ENCODE assay signal across 8 mouse cellular contexts in the genomic region with DNA sequence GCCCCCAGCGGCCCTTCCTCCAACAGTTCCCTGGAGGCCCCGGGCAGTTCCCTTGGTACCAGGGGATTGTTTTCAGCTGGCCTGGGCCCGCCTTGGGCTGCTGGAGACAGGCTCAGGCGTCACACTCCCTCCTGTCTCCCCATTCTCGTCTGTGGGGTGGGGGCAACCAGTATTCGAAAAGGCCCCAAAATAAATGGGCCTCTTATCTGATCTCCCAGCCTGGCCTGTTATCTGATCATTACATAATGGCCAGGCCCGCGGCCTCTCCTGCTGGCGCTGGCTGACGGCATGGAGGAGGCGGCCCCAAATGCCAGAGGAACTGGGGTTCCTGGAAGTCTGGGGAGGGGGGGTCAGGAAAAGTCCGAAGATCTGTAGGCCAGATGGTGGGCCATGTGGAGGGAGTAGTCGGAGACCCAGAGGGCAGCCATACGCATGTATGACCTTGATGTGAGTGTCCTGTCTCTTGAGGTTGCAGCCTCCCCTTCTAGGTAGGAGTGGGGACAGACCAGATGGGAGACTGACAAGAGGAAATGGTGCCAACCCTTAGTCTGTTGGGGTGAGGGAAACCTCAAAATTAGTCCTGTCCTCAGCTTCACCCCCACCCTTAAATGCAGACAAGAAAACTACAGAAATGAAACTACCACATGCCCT. TPM values are rescaled to one million over a fixed set of nuclear protein-coding genes. Genes with fewer than 3 reads are reported as not detected.
DNase-seq lines count a peak whose midpoint lies in the region; ATAC-seq and TF ChIP-seq lines count a peak whose summit lies in the region.

No protein-coding gene starts in this region.

- peak; percentile 48 for DNase-seq in urinary bladder, postnatal 14 days (ENCODE audit: low spot score)
- DNase-seq in urinary bladder, postnatal 4 days (ENCODE audit: low spot score in 2 of 2), result no peak
- DNase-seq in hindbrain, postnatal 0 days (ENCODE audit: low spot score), result no peak
- DNase-seq in embryo, embryonic 9.5 days (ENCODE audit: extremely low spot score), result no peak
- no peak for DNase-seq in gastrocnemius, postnatal 25 days
- no peak for DNase-seq in B cell, adult 2 months
- no peak for DNase-seq in layer of hippocampus, adult 18-20 months (ENCODE audit: low spot score in 2 of 2)

- TF ChIP-seq CTCF in hindbrain, postnatal 0 days (IDR thresholded peaks at IDR 0.05; ENCODE audit: low read depth), result no peak

- peak overlapping the region; percentile 29; the same call in 1 of the 2 replicates for H3K27ac ChIP-seq in hindbrain, postnatal 0 days
- H3K27ac ChIP-seq in liver, embryonic 16.5 days (ENCODE audit: low read length), result peak overlapping the region; percentile 47; the same call in 1 of the 2 replicates

- no peak overlapping the region for H3K9ac ChIP-seq in hindbrain, postnatal 0 days (replicated peaks; ENCODE audit: low read length)
- H3K9ac ChIP-seq in liver, embryonic 16.5 days (ENCODE audit: low read depth, low read length), result 0 out of 2 replicates have a peak overlapping the region, but pooled peaks have one; percentile 7

- H3K27me3 ChIP-seq in hindbrain, postnatal 0 days (ENCODE audit: insufficient read depth, low read length), result no peaks in the 10 kb centered on the region
- no peaks in the 10 kb centered on the region for H3K27me3 ChIP-seq in liver, embryonic 16.5 days (ENCODE audit: control insufficient read depth, insufficient read depth, low read depth, low read length)

- H3K36me3 ChIP-seq in hindbrain, postnatal 0 days (ENCODE audit: insufficient read depth, low read length), result no peaks in the 10 kb centered on the region
- no peaks in the 10 kb centered on the region for H3K36me3 ChIP-seq in liver, embryonic 16.5 days (ENCODE audit: control insufficient read depth, insufficient read depth)

- H3K9me3 ChIP-seq in hindbrain, postnatal 0 days (ENCODE audit: low read length), result no peaks in the 10 kb centered on the region
- no peaks in the 10 kb centered on the region for H3K9me3 ChIP-seq in liver, embryonic 16.5 days (replicated peaks; ENCODE audit: control insufficient read depth, low read length)

- H3K4me1 ChIP-seq in hindbrain, postnatal 0 days (ENCODE audit: insufficient read depth, low read length), result no peaks in the 10 kb centered on the region
- H3K4me1 ChIP-seq in liver, embryonic 16.5 days (ENCODE audit: control insufficient read depth, low read depth, low read length), result peaks cover 37% of the 10 kb centered on the region

- ATAC-seq in hindbrain, postnatal 0 days, result no peak
- 0 out of 2 replicates have a peak, but pooled peaks have one; percentile 3 for ATAC-seq in liver, embryonic 16.5 days (ENCODE audit: low read depth)

- no peak overlapping the region for H3K4me2 ChIP-seq in hindbrain, postnatal 0 days (ENCODE audit: low read depth, low read length)
- peak overlapping the region; percentile 2; the same call in 1 of the 2 replicates for H3K4me2 ChIP-seq in liver, embryonic 16.5 days (ENCODE audit: low read depth, low read length)

- WGBS in hindbrain, postnatal 0 days, result 73% methylated on average over 14 of the region's 14 CpGs
- 35% methylated on average over 14 of the region's 14 CpGs for WGBS in liver, embryonic 16.5 days (ENCODE audit: insufficient replicate concordance)

- H3K4me3 ChIP-seq in hindbrain, postnatal 0 days (ENCODE audit: low read length), result no peak overlapping the region
- no peak overlapping the region for H3K4me3 ChIP-seq in liver, embryonic 16.5 days (ENCODE audit: low read depth, low read length)

RNA-seq across cellular contexts. Expression of a gene that starts 8.5 kb away (rescaled TPM):
- 23.7 and 24.1 TPM in 2 replicates for total RNA-seq in hindbrain, postnatal 0 days (2014; rRNA removed)
- polyA plus RNA-seq in hindbrain, postnatal 0 days (2015; fragmentation: Nextera tagmentation; extraction: Ambion mirVana), result 23.7 and 23.8 TPM in 2 replicates
- 25.9 and 29.3 TPM in 2 replicates for polyA plus RNA-seq in liver, embryonic 16.5 days (2015; fragmentation: Nextera tagmentation; extraction: Ambion mirVana)
- total RNA-seq in gastrocnemius, postnatal 25 days (2021), result 10 to 100 TPM; 28.0 to 30.7 TPM
- total RNA-seq in layer of hippocampus, adult 18-20 months (2021), result 10 to 100 TPM; 14.9 to 16.7 TPM

RNA-seq across cellular contexts. Expression of a gene that starts 33.3 kb away (rescaled TPM):
- 89.8 and 92.2 TPM in 2 replicates for total RNA-seq in hindbrain, postnatal 0 days (2014; rRNA removed)
- 103 and 106 TPM in 2 replicates for polyA plus RNA-seq in hindbrain, postnatal 0 days (2015; fragmentation: Nextera tagmentation; extraction: Ambion mirVana)
- polyA plus RNA-seq in liver, embryonic 16.5 days (2015; fragmentation: Nextera tagmentation; extraction: Ambion mirVana), result 3.4 and 7.9 TPM in 2 replicates
- 1,000 to 10,000 TPM; 1,680 to 2,125 TPM for total RNA-seq in gastrocnemius, postnatal 25 days (2021)
- 100 to 1,000 TPM; 128 to 131 TPM for total RNA-seq in layer of hippocampus, adult 18-20 months (2021)

RNA-seq across cellular contexts. Expression of a gene that starts 49.1 kb away (rescaled TPM):
- 23.1 and 32.6 TPM in 2 replicates for total RNA-seq in hindbrain, postnatal 0 days (2014; rRNA removed)
- 22.8 and 23.4 TPM in 2 replicates for polyA plus RNA-seq in hindbrain, postnatal 0 days (2015; fragmentation: Nextera tagmentation; extraction: Ambion mirVana)
- 49.7 and 56.2 TPM in 2 replicates for polyA plus RNA-seq in liver, embryonic 16.5 days (2015; fragmentation: Nextera tagmentation; extraction: Ambion mirVana)
- 1 to 10 TPM; 3.9 to 4.7 TPM for total RNA-seq in gastrocnemius, postnatal 25 days (2021)
- total RNA-seq in layer of hippocampus, adult 18-20 months (2021), result 1 to 10 TPM; 8.5 to 9.9 TPM

RNA-seq across cellular contexts. Expression of a gene that starts 55.4 kb away (rescaled TPM):
- total RNA-seq in hindbrain, postnatal 0 days (2014; rRNA removed), result 87.0 and 114 TPM in 2 replicates
- polyA plus RNA-seq in hindbrain, postnatal 0 days (2015; fragmentation: Nextera tagmentation; extraction: Ambion mirVana), result 39.5 and 40.9 TPM in 2 replicates
- 12.0 and 12.8 TPM in 2 replicates for polyA plus RNA-seq in liver, embryonic 16.5 days (2015; fragmentation: Nextera tagmentation; extraction: Ambion mirVana)
- 10 to 100 TPM; 37.3 to 42.6 TPM for total RNA-seq in gastrocnemius, postnatal 25 days (2021)
- total RNA-seq in layer of hippocampus, adult 18-20 months (2021), result 100 to 1,000 TPM; 134 to 142 TPM

RNA-seq across cellular contexts. Expression of a gene that starts 58.0 kb away (rescaled TPM):
- total RNA-seq in hindbrain, postnatal 0 days (2014; rRNA removed), result 108 and 116 TPM in 2 replicates
- 61.1 and 65.3 TPM in 2 replicates for polyA plus RNA-seq in hindbrain, postnatal 0 days (2015; fragmentation: Nextera tagmentation; extraction: Ambion mirVana)
- polyA plus RNA-seq in liver, embryonic 16.5 days (2015; fragmentation: Nextera tagmentation; extraction: Ambion mirVana), result 40.2 and 43.8 TPM in 2 replicates
- 10 to 100 TPM; 17.2 to 20.0 TPM for total RNA-seq in gastrocnemius, postnatal 25 days (2021)
- total RNA-seq in layer of hippocampus, adult 18-20 months (2021), result 100 to 1,000 TPM; 119 to 123 TPM

Comparison
In these comparisons a context has a peak if more than half of its experiments do, and no peak if none do; other contexts are left out.
1. RNA of a gene that starts 33.3 kb away (total RNA-seq): 1,680 to 2,125 TPM in gastrocnemius, postnatal 25 days; 128 to 131 TPM in layer of hippocampus, adult 18-20 months and 89.8 to 92.2 TPM in hindbrain, postnatal 0 days; every median in the first group is over 10 times any median in the second.